Mouse (Mus musculus) gastrocnemius, postnatal 14 days (tissue): Measurements from ENCODE around the gene Sec63. TPM values are rescaled to one million over a fixed set of nuclear protein-coding genes. Genes with fewer than 3 reads are reported as not detected.

Experiments used
- DNase-seq: peaks from one replicate; pipeline ENCODE4 v3.0.0; 2021; ENCODE audit warnings: mixed read lengths
- intact Hi-C: fragments of 180-260 bp; cut with DNase I; formaldehyde crosslinking; loops from one replicate; pipeline ENCODE4 v1.15.1; 2025; ENCODE audit warnings: low total_unique reads
- total RNA-seq, 2 experiments: library from RNA; stranded (reverse); gene quantifications; 2 replicates each; pipeline ENCODE4 v1.2.3; 2021

Gene Sec63
- total RNA-seq, 2 experiments from 2014 or later: 21.1 to 24.4 TPM

GRCm38 (mm10) chr10:42859781-42860158 lies 98.5 kb downstream of the Sec63 start:
- no peak for DNase-seq
- intact Hi-C loops: no loop called here

GRCm38 (mm10) chr10:42860159-42860911 lies 99.0 kb downstream of the Sec63 start, which contains the start of gene Scml4:
Gene Scml4, plus strand, starts transcription at chr10:42860370.
- intact Hi-C loops: no loop called here
- DNase-seq: no peak

DNA sequence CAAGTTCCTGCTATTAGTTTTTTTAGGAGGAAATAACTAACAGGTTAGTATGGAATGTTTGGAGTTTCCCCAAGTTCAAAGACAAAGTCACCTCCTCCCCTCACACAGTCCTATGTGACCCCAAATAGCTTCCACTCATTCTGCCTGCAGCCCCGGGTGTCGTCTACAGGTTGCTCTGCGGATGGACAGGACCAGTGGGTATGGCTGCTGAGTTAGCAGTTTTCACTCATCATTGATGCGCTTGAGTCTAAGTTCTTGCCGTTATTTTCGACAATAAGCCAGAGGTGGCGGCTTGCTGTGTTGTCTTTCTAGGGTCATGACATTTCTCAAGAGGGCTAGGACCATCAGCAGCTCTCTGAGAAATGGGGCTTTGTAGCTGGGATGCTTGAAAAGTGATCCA lies 100.2 kb downstream of the Sec63 start:
- DNase-seq: no peak
- intact Hi-C loops: no loop called here

DNA sequence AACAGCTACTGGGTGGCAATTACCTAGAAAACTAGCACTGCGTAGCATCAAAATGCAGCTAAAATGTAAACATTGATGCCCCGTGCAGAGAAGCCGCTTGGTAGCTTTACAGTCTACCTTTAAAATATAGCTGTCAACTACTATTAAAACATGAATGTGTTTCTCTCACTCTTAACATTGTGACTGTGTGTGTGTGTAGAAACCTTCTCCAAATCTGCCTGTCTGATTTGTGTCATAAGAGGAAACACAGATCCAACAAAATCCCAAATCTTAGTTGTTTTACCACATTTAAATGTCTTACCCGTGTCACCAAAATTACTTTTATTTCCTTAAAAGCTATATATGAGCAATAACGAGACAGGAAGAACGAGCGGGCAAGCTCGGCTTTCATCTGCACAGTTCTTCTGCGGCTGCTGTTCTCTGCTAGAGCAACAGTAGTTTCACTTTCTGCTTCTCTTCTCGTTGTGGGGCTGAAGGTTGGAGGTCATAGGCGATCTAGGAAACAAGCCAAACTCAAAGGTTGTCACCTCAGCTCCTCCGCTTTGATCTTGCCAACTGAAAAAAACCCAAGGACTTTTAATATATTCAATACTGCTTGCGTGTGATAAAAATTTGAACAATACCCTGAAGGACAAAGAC lies 100.9 kb downstream of the Sec63 start:
- DNase-seq: no peak
- intact Hi-C loops: no loop called here

DNA sequence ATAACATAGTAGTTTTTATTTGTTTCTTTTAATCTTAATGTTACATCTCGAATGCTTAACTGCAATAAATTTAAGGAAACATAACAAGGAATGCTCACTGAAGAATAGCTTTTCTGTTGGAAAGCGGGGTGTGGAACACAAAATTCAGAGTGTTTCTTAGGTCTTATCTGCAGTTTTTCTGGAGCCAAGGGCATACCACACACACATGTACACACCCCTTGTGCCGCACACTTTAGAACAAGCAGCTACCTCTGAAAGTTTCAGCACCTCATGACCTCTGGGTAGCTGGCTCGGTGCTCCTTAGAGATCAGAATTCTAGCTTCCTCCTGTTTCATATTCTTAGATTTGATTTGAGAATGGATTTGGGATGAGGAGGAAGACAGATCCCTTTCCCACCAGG lies 101.5 kb downstream of the Sec63 start:
- no peak for DNase-seq
- intact Hi-C loops: no loop called here

- intact Hi-C loops: no loop called here
- DNase-seq: peak; percentile 69
Observed at GRCm38 (mm10) chr10:42863621-42864391, 102.5 kb downstream of the Sec63 start.

DNA sequence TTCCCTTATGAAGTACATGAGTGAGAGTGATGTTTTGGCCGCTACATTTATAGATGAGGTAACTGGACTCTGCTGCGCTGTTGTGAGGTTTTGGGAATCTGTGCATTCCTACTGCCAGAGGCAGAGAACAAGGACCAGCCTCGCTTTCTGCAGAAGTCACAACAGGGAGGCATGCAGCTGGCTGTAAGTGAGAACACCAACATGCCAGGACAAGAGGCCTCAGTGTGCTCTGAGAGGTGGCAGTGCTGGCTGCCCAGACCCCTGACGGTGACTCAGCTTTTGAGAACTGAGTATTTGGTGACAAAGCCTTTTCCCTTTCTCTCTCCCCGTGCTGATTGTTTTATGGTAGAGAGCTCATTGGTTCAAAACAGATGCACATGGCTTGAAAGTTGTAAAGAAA lies 103.4 kb downstream of the Sec63 start:
- intact Hi-C loops: no loop called here
- no peak for DNase-seq

DNA sequence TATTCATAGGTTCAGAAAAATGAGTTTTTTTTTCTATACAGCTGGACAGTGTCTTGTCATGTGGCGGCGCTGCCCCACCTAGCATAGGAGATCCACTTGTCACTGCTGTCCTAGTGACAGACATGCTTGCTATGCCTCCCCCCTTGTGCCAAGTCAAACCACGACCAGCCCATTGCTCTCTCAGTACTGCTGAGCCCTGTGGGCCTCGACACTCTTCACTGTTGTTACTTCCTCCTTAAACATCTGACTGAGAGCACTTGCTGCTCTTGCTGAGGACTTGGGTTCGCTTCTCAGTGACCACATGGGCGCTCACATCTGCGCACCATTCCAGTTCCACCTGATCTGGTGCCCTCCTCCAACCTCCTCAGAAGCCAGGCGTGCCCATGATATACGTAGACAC lies 107.1 kb downstream of the Sec63 start:
- intact Hi-C loops: no loop called here
- no peak for DNase-seq

DNA sequence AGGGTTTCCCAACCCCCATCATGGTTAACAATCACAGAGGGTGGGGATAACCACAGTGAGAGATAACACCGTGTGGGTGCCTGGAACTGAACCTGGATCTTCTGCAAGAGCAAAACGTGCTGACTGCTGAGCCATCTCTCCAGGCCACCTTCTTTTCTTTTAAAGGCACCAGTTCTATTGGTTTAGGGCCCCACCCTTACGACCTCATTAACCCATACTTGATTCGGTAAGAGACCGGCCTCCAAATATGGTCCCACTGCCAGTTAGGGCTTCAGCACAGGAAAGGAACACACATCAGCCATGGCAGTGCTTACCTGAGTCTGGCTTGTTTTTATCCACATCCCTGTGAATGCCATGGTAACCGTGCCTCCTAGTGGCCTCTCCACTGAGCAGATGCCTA lies 108.2 kb downstream of the Sec63 start:
- intact Hi-C loops: no loop called here
- no peak for DNase-seq

DNA sequence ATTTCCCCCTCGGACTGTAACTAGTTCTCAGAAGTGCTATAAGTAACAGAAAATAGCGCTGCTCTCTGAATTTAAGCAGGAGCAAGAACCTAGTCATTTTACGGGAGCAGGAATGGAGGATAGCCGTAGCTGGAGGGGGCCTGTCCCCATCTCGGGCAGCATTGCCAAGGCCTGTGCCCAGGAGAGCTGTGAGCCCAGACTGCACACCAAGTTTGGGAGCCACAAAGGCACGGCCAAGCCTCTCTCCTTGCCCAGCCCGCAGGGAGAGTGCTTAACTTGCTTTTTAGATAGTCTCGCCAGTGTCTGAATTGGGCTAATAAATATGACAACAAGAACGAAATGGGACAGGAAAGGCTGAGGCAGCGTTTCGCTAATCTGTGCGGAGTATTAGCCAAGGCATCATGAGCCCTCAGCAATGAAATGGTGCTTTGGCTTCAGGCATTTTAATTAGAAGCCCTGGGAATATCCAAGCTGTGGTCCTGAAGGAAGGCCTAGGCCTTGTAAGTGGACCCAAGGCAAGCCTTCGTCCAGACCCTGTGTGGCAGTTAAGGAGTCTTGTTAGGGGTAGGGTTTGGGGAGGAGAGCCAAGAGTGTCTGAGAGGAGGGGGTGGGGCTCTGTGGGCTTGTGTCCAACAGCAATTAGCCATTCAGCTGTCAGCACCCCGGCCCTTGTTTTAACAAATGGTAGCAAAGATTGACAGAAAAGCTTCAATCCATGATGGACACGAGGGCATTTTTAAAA lies 111.1 kb downstream of the Sec63 start:
- peak; percentile 24 for DNase-seq
- intact Hi-C loops: no loop called here

GRCm38 (mm10) chr10:42873077-42873595 lies 111.8 kb downstream of the Sec63 start:
- DNase-seq: no peak
- intact Hi-C loops: no loop called here

GRCm38 (mm10) chr10:42876172-42876571 lies 114.9 kb downstream of the Sec63 start:
- intact Hi-C loops: no loop called here
- no peak for DNase-seq

DNA sequence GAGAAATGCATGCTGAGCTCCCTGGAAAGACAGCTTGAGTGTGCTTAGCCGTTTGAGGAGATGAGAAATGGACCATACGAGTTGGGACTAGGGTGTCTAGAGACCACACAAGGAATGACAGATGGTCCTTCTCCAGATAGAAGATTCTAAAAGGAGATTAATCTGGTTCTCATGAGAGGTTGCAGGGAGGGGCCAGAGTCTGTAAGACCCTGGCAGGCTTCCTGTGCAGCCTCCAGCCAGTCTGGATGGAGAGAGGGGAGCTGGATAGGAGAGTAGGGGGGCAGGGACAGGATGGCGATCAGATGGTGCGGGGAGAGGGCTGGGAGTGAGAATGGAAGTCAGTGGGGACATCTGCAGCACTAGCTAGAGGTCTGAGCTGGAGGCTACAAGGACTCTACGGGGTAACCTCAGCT lies 118.0 kb downstream of the Sec63 start:
- intact Hi-C loops: no loop called here
- no peak for DNase-seq

GRCm38 (mm10) chr10:42879682-42880081 lies 118.4 kb downstream of the Sec63 start:
- DNase-seq: no peak
- intact Hi-C loops: no loop called here

Other genes with a start within 250 kb of the Sec63 start
- gene Nr2e1, start 177.9 kb upstream of the Sec63 start, total RNA-seq: not detected
- gene Ostm1, start 177.7 kb upstream of the Sec63 start, total RNA-seq: 10 to 100 TPM; 12.2 to 12.9 TPM
- gene Scml4, start 98.9 kb downstream of the Sec63 start, total RNA-seq: 1 to 10 TPM; 2.0 to 2.8 TPM